Mouse (Mus musculus): ENCODE data around the gene Smg7.
"Not testable (repeated sequence)": the region's sequence is repeated elsewhere in the genome, so short reads cannot be mapped to it uniquely, and the experiment has no call there.

Gene Smg7

GRCm38 (mm10) chr1:152901765-152902664 lies at the start of gene Smg7:
Gene Smg7 (minus strand): TSS chr1:152902646.
- no peak for DNase-seq (ENCODE audit: low read depth)

- DNase-seq (ENCODE audit: low read depth), result no peak
These were observed 40.5 kb upstream of the Smg7 start for GRCm38 (mm10) chr1:152942977-152943376.

- no peak for DNase-seq (ENCODE audit: low read depth)
These were observed 33.9 kb upstream of the Smg7 start for GRCm38 (mm10) chr1:152936365-152936764.

GRCm38 (mm10) chr1:152935476-152935875 lies 33.0 kb upstream of the Smg7 start:
- no peak for DNase-seq (ENCODE audit: low read depth)

- DNase-seq (ENCODE audit: low read depth), result peak; percentile 12
These were observed 31.5 kb upstream of the Smg7 start for GRCm38 (mm10) chr1:152933962-152934361.

- no peak for DNase-seq (ENCODE audit: low read depth)
These were observed 19.3 kb upstream of the Smg7 start for GRCm38 (mm10) chr1:152921786-152922185.

- DNase-seq (ENCODE audit: low read depth), result no peak
These were observed 15.2 kb upstream of the Smg7 start for GRCm38 (mm10) chr1:152917626-152918025.

- no peak for DNase-seq (ENCODE audit: low read depth)
These were observed 14.5 kb upstream of the Smg7 start for GRCm38 (mm10) chr1:152916936-152917335.

- DNase-seq (ENCODE audit: low read depth), result no peak
These were observed 13.3 kb upstream of the Smg7 start for GRCm38 (mm10) chr1:152915766-152916165.

- no peak for DNase-seq (ENCODE audit: low read depth)
These were observed 11.3 kb upstream of the Smg7 start for GRCm38 (mm10) chr1:152913483-152914460.

GRCm38 (mm10) chr1:152904469-152904868 lies 2.0 kb upstream of the Smg7 start:
- peak; percentile 92 for DNase-seq (ENCODE audit: low read depth)

- DNase-seq (ENCODE audit: low read depth), result no peak
These were observed 1.2 kb upstream of the Smg7 start for GRCm38 (mm10) chr1:152903591-152904135.

GRCm38 (mm10) chr1:152902665-152903516 lies 445 bp upstream of the Smg7 start:
- peak; percentile 98 for DNase-seq (ENCODE audit: low read depth)

GRCm38 (mm10) chr1:152901419-152901764 lies 1.1 kb downstream of the Smg7 start:
- no peak for DNase-seq (ENCODE audit: low read depth)

GRCm38 (mm10) chr1:152888086-152888485 lies 14.4 kb downstream of the Smg7 start:
- DNase-seq (ENCODE audit: low read depth), result not testable (repeated sequence)

- DNase-seq (ENCODE audit: low read depth), result no peak
These were observed 31.4 kb downstream of the Smg7 start for GRCm38 (mm10) chr1:152871031-152871430.

- DNase-seq (ENCODE audit: low read depth), result no peak
These were observed 32.5 kb downstream of the Smg7 start for GRCm38 (mm10) chr1:152869901-152870300.

- DNase-seq (ENCODE audit: low read depth), result no peak
These were observed 55.6 kb downstream of the Smg7 start for GRCm38 (mm10) chr1:152846856-152847255.

GRCm38 (mm10) chr1:152845211-152845730 lies 57.2 kb downstream of the Smg7 start:
- DNase-seq (ENCODE audit: low read depth), result no peak

GRCm38 (mm10) chr1:152844634-152845033 lies 57.8 kb downstream of the Smg7 start:
- DNase-seq (ENCODE audit: low read depth), result no peak

- no peak for DNase-seq (ENCODE audit: low read depth)
These were observed 61.4 kb downstream of the Smg7 start for GRCm38 (mm10) chr1:152841057-152841456.

Data from naive thymus-derived CD4-positive, alpha-beta T cell, adult 2 months (primary cell).